Mouse (Mus musculus) mammary gland, adult 2 months (tissue): ENCODE measurements around the gene Cckbr. TPM values are rescaled to one million over a fixed set of nuclear protein-coding genes. Genes with fewer than 3 reads are reported as not detected.

Experiments
- polyA plus RNA-seq: library from polyadenylated mRNA; depleted of rRNA; stranded (reverse); fragments of >200 nt; gene quantifications from 2 replicates; pipeline ENCODE4 v1.2.3, GENCODE M21; 2012; ENCODE audit warnings: low replicate concordance; rRNA removed

The Cckbr gene
- not detected in 2 replicates for polyA plus RNA-seq

GRCm38 (mm10) chr7:105425424-105426043 lies at the start of gene Cckbr:
Gene Cckbr, plus strand, starts transcription at chr7:105425731.

GRCm38 (mm10) chr7:105399935-105400624 lies 25.5 kb upstream of the Cckbr start, which contains the start of gene Fam160a2:
Gene Fam160a2, minus strand, starts transcription at chr7:105400054.

DNA sequence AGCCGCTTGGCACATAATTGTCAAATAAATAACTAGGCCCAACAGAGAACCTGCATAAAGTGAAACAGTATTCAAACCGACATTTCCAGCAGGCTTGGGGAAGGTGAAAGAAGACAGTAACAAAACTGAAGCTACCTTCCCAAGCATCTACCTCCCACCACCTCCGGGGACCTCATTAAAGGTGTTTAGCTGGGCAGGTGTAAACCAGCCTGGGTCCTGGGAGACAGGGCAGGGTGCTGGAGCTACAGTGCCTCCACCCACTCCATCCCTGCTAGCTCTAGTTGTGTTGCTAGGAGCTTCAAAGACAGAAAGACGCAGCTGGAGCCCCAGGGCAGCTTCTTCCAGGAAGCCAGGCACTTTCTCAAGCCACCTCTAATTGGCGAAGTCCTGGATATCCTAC lies 21.3 kb upstream of the Cckbr start, which contains the start of gene Cnga4:
Gene Cnga4, plus strand, starts transcription at position 301 of the 400 bp plus-strand sequence.

GRCm38 (mm10) chr7:105481505-105482411 lies 56.2 kb downstream of the Cckbr start, which contains the start of gene Cavin3:
Gene Cavin3, minus strand, starts transcription at chr7:105482300.

Other genes with a start within 250 kb of the Cckbr start
- not detected in 2 replicates for gene Olfr685, start 239.7 kb upstream of the Cckbr start, polyA plus RNA-seq
- not detected in 2 replicates for gene Olfr686, start 218.2 kb upstream of the Cckbr start, polyA plus RNA-seq
- not detected in 2 replicates for gene Olfr688, start 137.6 kb upstream of the Cckbr start, polyA plus RNA-seq
- gene Olfr689, start 114.6 kb upstream of the Cckbr start, polyA plus RNA-seq, result not detected in 2 replicates
- not detected in 2 replicates for gene Olfr690, start 91.6 kb upstream of the Cckbr start, polyA plus RNA-seq
- gene Olfr691, start 83.5 kb upstream of the Cckbr start, polyA plus RNA-seq, result not detected in 2 replicates
- gene Olfr692, start 57.5 kb upstream of the Cckbr start, polyA plus RNA-seq, result not detected in 2 replicates
- not detected in 2 replicates for gene Gm5901, start 50.7 kb upstream of the Cckbr start, polyA plus RNA-seq
- 59.1 and 65.1 TPM in 2 replicates for gene Fam160a2, start 25.7 kb upstream of the Cckbr start, polyA plus RNA-seq
- 0.27 and 0.30 TPM in 2 replicates for gene Cnga4, start 21.2 kb upstream of the Cckbr start, polyA plus RNA-seq
- gene Cavin3, start 56.6 kb downstream of the Cckbr start, polyA plus RNA-seq, result 92.9 and 226 TPM in 2 replicates
- 69.1 and 110 TPM in 2 replicates for gene Smpd1, start 128.6 kb downstream of the Cckbr start, polyA plus RNA-seq
- gene Apbb1, start 155.9 kb downstream of the Cckbr start, polyA plus RNA-seq, result 23.3 and 35.9 TPM in 2 replicates
- 1.1 and 13.0 TPM in 2 replicates for gene Hpx, start 174.4 kb downstream of the Cckbr start, polyA plus RNA-seq
- 47.8 and 65.0 TPM in 2 replicates for gene Trim3, start 207.8 kb downstream of the Cckbr start, polyA plus RNA-seq
- gene Timm10b, start 214.3 kb downstream of the Cckbr start, polyA plus RNA-seq, result 143 and 164 TPM in 2 replicates
- 58.6 and 60.8 TPM in 2 replicates for gene Arfip2, start 214.7 kb downstream of the Cckbr start, polyA plus RNA-seq
- 262 and 505 TPM in 2 replicates for gene Gm45799, start 214.8 kb downstream of the Cckbr start, polyA plus RNA-seq
- gene Dnhd1, start 225.1 kb downstream of the Cckbr start, polyA plus RNA-seq, result 2.3 and 5.4 TPM in 2 replicates